Mouse (Mus musculus) heart, adult 2 months (tissue): ENCODE results near the gene Srm. TPM values are rescaled to one million over a fixed set of nuclear protein-coding genes. Genes with fewer than 3 reads are reported as not detected.

Source experiments
- DNase-seq, 2 experiments: peaks; one replicate each; pipeline ENCODE4 v3.0.0; 2021
- H3K27ac ChIP-seq: fragments of 200-600 bp; 2 replicates; pipeline ENCODE4 v1.8.1; 2022
- H3K27me3 ChIP-seq: fragments of 200-500 bp; 2 replicates; pipeline ENCODE4 v1.6.1; 2012; ENCODE audit warnings: mild to moderate bottlenecking, low read length, inconsistent platforms, mixed read lengths; ENCODE audit not compliant: control insufficient read depth, insufficient read depth
- H3K36me3 ChIP-seq: fragments of 200-500 bp; 2 replicates; pipeline ENCODE4 v1.6.1; 2012; ENCODE audit warnings: low read length, inconsistent platforms; ENCODE audit not compliant: control insufficient read depth, insufficient read depth
- H3K4me1 ChIP-seq: fragments of 200-500 bp; 2 replicates; pipeline ENCODE4 v1.6.1; 2011; ENCODE audit warnings: low read length; ENCODE audit not compliant: control insufficient read depth, insufficient read depth
- H3K4me3 ChIP-seq: fragments of 200-600 bp; 2 replicates; pipeline ENCODE4 v1.8.1; 2022
- H3K79me2 ChIP-seq: fragments of 200-500 bp; replicated peaks from 2 replicates; pipeline ENCODE4 v1.6.1; 2012; ENCODE audit warnings: mild to moderate bottlenecking, inconsistent platforms, low read length, moderate library complexity, mixed read lengths; ENCODE audit not compliant: control insufficient read depth, insufficient read depth
- H3K9ac ChIP-seq: fragments of 200-500 bp; 2 replicates; pipeline ENCODE4 v1.6.1; 2012; ENCODE audit warnings: low read depth, mild to moderate bottlenecking, control low read depth, inconsistent platforms, low read length, mixed read lengths
- CTCF ChIP-seq: fragments of 200-600 bp; IDR thresholded peaks from 2 replicates; pipeline ENCODE4 v1.8.1; 2022; ENCODE audit warnings: antibody characterized with exemption, mild to moderate bottlenecking, moderate library complexity
- EP300 ChIP-seq: fragments of 200-500 bp; IDR thresholded peaks from 2 replicates; pipeline ENCODE4 v1.6.1; 2011; ENCODE audit warnings: low read depth, low read length, control low read depth; ENCODE audit not compliant: insufficient read depth
- POLR2A ChIP-seq: fragments of 200-500 bp; IDR thresholded peaks from 2 replicates; pipeline ENCODE4 v1.6.1; 2011; ENCODE audit warnings: mild to moderate bottlenecking, low read depth, low read length, control low read depth; ENCODE audit not compliant: insufficient read depth
- WGBS: fragments of 180-500 bp; shearing (Covaris S2); methylation state at CpG from one replicate; pipeline ENCODE4 v1.1.7; 2018; 5-methylcytosine and 5-hydroxymethylcytosine counted together
- intact Hi-C: fragments of 180-260 bp; cut with DNase I; formaldehyde crosslinking; loops from one replicate; pipeline ENCODE4 v1.15.1; 2025
- polyA plus RNA-seq: library from polyadenylated mRNA; depleted of rRNA; stranded (reverse); fragments of >200 nt; gene quantifications from 2 replicates; pipeline ENCODE4 v1.2.3, GENCODE M21; 2012
- total RNA-seq, 2 experiments: library from RNA; stranded (reverse); gene quantifications; 2 replicates each; pipeline ENCODE4 v1.2.3; 2021

Srm gene
- total and polyA plus RNA-seq, 3 experiments: 14.8 to 21.9 (median 16.8) TPM

- Histone ChIP-seq H3K27ac (no peak overlapping the region), H3K36me3 (no peaks in the 10 kb centered on the region), H3K9ac (no peak overlapping the region), H3K4me1 (no peaks in the 10 kb centered on the region), H3K79me2 (no peaks in the 10 kb centered on the region), H3K4me3 (no peak overlapping the region), H3K27me3 (no peaks in the 10 kb centered on the region)
- intact Hi-C loops: no loop called here
- DNase-seq: no peak
- TF ChIP-seq POLR2A: no peak
- TF ChIP-seq CTCF: no peak
- no peak for TF ChIP-seq EP300
- 73% methylated on average over 3 of the region's 3 CpGs for WGBS
Observed at GRCm38 (mm10) chr4:148632013-148632692, 40.9 kb downstream of the Srm start.

- TF ChIP-seq CTCF: no peak
- H3K4me3 ChIP-seq: no peak overlapping the region
- no peaks in the 10 kb centered on the region for H3K36me3 ChIP-seq
- DNase-seq: no peak
- H3K4me1 ChIP-seq: no peaks in the 10 kb centered on the region
- no peaks in the 10 kb centered on the region for H3K27me3 ChIP-seq
- 58% methylated on average over 2 of the region's 2 CpGs for WGBS
- intact Hi-C loops: no loop called here
- no peak overlapping the region for H3K9ac ChIP-seq
- H3K79me2 ChIP-seq: no peaks in the 10 kb centered on the region
- H3K27ac ChIP-seq: no peak overlapping the region
Observed at GRCm38 (mm10) chr4:148633395-148634061, 42.2 kb downstream of the Srm start.

DNA sequence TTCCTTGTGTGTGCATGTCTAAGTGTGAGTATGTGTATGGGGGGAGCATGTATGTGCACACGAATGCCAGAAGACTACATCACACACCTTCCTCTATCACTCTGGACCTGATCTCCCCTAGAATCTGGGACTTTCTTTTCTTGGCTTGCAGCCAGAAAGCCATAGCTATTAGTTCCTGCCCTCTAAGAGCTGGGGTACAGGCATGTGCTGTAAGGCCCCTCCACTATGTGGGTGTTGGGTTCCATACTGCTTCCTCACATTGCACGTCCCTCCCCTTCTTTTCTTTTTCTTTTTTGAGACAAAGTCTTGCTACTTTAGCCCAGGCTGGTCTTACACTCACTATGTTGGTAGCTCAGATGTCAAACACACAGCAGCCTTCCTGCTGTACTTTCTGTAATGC, 44.0 kb downstream of the Srm start:
- H3K36me3 ChIP-seq: no peaks in the 10 kb centered on the region
- TF ChIP-seq EP300 (no peak), CTCF (no peak), POLR2A (no peak)
- no peaks in the 10 kb centered on the region for H3K79me2 ChIP-seq
- intact Hi-C loops: no loop called here
- DNase-seq: no peak
- H3K9ac ChIP-seq: no peak overlapping the region
- H3K4me1 ChIP-seq: no peaks in the 10 kb centered on the region
- H3K27me3 ChIP-seq: no peaks in the 10 kb centered on the region
- 67% methylated on average over 2 of the region's 2 CpGs for WGBS
- no peak overlapping the region for H3K4me3 ChIP-seq
- no peak overlapping the region for H3K27ac ChIP-seq

- H3K4me1 ChIP-seq: no peaks in the 10 kb centered on the region
- H3K4me3 ChIP-seq: no peak overlapping the region
- TF ChIP-seq CTCF (no peak), EP300 (no peak), POLR2A (no peak)
- no peaks in the 10 kb centered on the region for H3K79me2 ChIP-seq
- no peak overlapping the region for H3K9ac ChIP-seq
- WGBS: 48% methylated on average over 9 of the region's 9 CpGs
- no peak overlapping the region for H3K27ac ChIP-seq
- no peak for DNase-seq
- H3K27me3 ChIP-seq: no peaks in the 10 kb centered on the region
- no peaks in the 10 kb centered on the region for H3K36me3 ChIP-seq
- intact Hi-C loops: no loop called here
Observed at GRCm38 (mm10) chr4:148638302-148638701, 47.0 kb downstream of the Srm start.

- no peaks in the 10 kb centered on the region for H3K36me3 ChIP-seq
- H3K4me1 ChIP-seq: no peaks in the 10 kb centered on the region; the same call in 1 of the 2 replicates
- intact Hi-C loops: no loop called here
- no peak overlapping the region for H3K27ac ChIP-seq
- H3K79me2 ChIP-seq: no peaks in the 10 kb centered on the region
- H3K27me3 ChIP-seq: no peaks in the 10 kb centered on the region
- no peak overlapping the region for H3K9ac ChIP-seq
- H3K4me3 ChIP-seq: no peak overlapping the region
- 84% methylated on average over 2 of the region's 2 CpGs for WGBS
- TF ChIP-seq EP300 (no peak), POLR2A (no peak)
- no peak for DNase-seq
Observed at GRCm38 (mm10) chr4:148639455-148639854, 48.2 kb downstream of the Srm start.

GRCm38 (mm10) chr4:148641121-148641520, 49.8 kb downstream of the Srm start:
- H3K27ac ChIP-seq: no peak overlapping the region
- no peak overlapping the region for H3K9ac ChIP-seq
- 90% methylated on average over 5 of the region's 5 CpGs for WGBS
- intact Hi-C loops: no loop called here
- no peaks in the 10 kb centered on the region for H3K79me2 ChIP-seq
- TF ChIP-seq EP300 (no peak), POLR2A (no peak), CTCF (no peak)
- H3K4me1 ChIP-seq: no peaks in the 10 kb centered on the region; the same call in 1 of the 2 replicates
- H3K4me3 ChIP-seq: no peak overlapping the region
- DNase-seq: no peak
- H3K27me3 ChIP-seq: no peaks in the 10 kb centered on the region
- H3K36me3 ChIP-seq: no peaks in the 10 kb centered on the region
